Mouse (Mus musculus): ENCODE results near the gene Rgs13. TPM values are rescaled to one million over a fixed set of nuclear protein-coding genes. Genes with fewer than 3 reads are reported as not detected.
"Not testable (repeated sequence)": the region's sequence is repeated elsewhere in the genome, so short reads cannot be mapped to it uniquely, and the experiment has no call there.

Gene Rgs13
- polyA plus RNA-seq, 1 experiment from 2014 or later: not detected

- no peak for DNase-seq (ENCODE audit: low spot score)
- Histone ChIP-seq H3K9me3 (no peaks in the 10 kb centered on the region), H3K4me3 (no peak overlapping the region), H3K4me1 (no peaks in the 10 kb centered on the region), H3K27ac (no peak overlapping the region), H3K36me3 (no peaks in the 10 kb centered on the region), H3K27me3 (ENCODE audit: insufficient read depth, poor library complexity, severe bottlenecking) (no peaks in the 10 kb centered on the region)
- WGBS: 64% methylated on average over 9 of the region's 9 CpGs
Observed at GRCm38 (mm10) chr1:144178281-144178957, 1.2 kb upstream of the Rgs13 start.

GRCm38 (mm10) chr1:144177620-144178019, 448 bp upstream of the Rgs13 start:
- DNase-seq (ENCODE audit: low spot score): no peak
- no peak overlapping the region for H3K4me3 ChIP-seq
- H3K27me3 ChIP-seq (ENCODE audit: insufficient read depth, poor library complexity, severe bottlenecking): no peaks in the 10 kb centered on the region
- H3K27ac ChIP-seq: no peak overlapping the region
- no peaks in the 10 kb centered on the region for H3K36me3 ChIP-seq
- H3K9me3 ChIP-seq: no peaks in the 10 kb centered on the region
- no peaks in the 10 kb centered on the region for H3K4me1 ChIP-seq

GRCm38 (mm10) chr1:144174760-144175159, 2.4 kb downstream of the Rgs13 start:
- Histone ChIP-seq H3K9me3 (no peaks in the 10 kb centered on the region), H3K4me1 (no peaks in the 10 kb centered on the region), H3K27ac (no peak overlapping the region), H3K36me3 (no peaks in the 10 kb centered on the region), H3K4me3 (no peak overlapping the region), H3K27me3 (ENCODE audit: insufficient read depth, poor library complexity, severe bottlenecking) (no peaks in the 10 kb centered on the region)
- DNase-seq (ENCODE audit: low spot score): no peak
- 84% methylated on average over 6 of the region's 6 CpGs for WGBS

- no peak overlapping the region for H3K4me3 ChIP-seq
- no peak overlapping the region for H3K27ac ChIP-seq
- H3K27me3 ChIP-seq (ENCODE audit: insufficient read depth, poor library complexity, severe bottlenecking): no peaks in the 10 kb centered on the region
- no peak for DNase-seq (ENCODE audit: low spot score)
- WGBS: 68% methylated on average over 2 of the region's 2 CpGs
- no peaks in the 10 kb centered on the region for H3K9me3 ChIP-seq
- no peaks in the 10 kb centered on the region for H3K4me1 ChIP-seq
- no peaks in the 10 kb centered on the region for H3K36me3 ChIP-seq
Observed at GRCm38 (mm10) chr1:144173568-144174036, 3.6 kb downstream of the Rgs13 start.

GRCm38 (mm10) chr1:144168921-144169320, 8.3 kb downstream of the Rgs13 start:
- DNase-seq (ENCODE audit: low spot score): no peak
- WGBS: 87% methylated on average over 4 of the region's 4 CpGs
- Histone ChIP-seq H3K9me3 (no peaks in the 10 kb centered on the region), H3K4me1 (no peaks in the 10 kb centered on the region), H3K36me3 (no peaks in the 10 kb centered on the region), H3K27ac (no peak overlapping the region), H3K27me3 (ENCODE audit: insufficient read depth, poor library complexity, severe bottlenecking) (no peaks in the 10 kb centered on the region), H3K4me3 (no peak overlapping the region)

- DNase-seq (ENCODE audit: low spot score): no peak
- WGBS: 57% methylated on average over 1 of the region's 1 CpGs
- no peaks in the 10 kb centered on the region for H3K36me3 ChIP-seq
- no peaks in the 10 kb centered on the region for H3K4me1 ChIP-seq
- no peak overlapping the region for H3K4me3 ChIP-seq
- no peaks in the 10 kb centered on the region for H3K9me3 ChIP-seq
- H3K27me3 ChIP-seq (ENCODE audit: insufficient read depth, poor library complexity, severe bottlenecking): no peaks in the 10 kb centered on the region
- H3K27ac ChIP-seq: no peak overlapping the region
Observed at GRCm38 (mm10) chr1:144167761-144168160, 9.4 kb downstream of the Rgs13 start.

- H3K9me3 ChIP-seq: no peaks in the 10 kb centered on the region
- H3K27me3 ChIP-seq (ENCODE audit: insufficient read depth, poor library complexity, severe bottlenecking): no peaks in the 10 kb centered on the region
- no peaks in the 10 kb centered on the region for H3K4me1 ChIP-seq
- H3K4me3 ChIP-seq: no peak overlapping the region
- no peak overlapping the region for H3K27ac ChIP-seq
- 68% methylated on average over 5 of the region's 5 CpGs for WGBS
- DNase-seq (ENCODE audit: low spot score): no peak
- no peaks in the 10 kb centered on the region for H3K36me3 ChIP-seq
Observed at GRCm38 (mm10) chr1:144166897-144167296, 10.3 kb downstream of the Rgs13 start.

- WGBS: 79% methylated on average over 2 of the region's 2 CpGs
Observed at GRCm38 (mm10) chr1:144166275-144166674, 10.9 kb downstream of the Rgs13 start.

GRCm38 (mm10) chr1:144152526-144152925, 24.6 kb downstream of the Rgs13 start:
- no peaks in the 10 kb centered on the region for H3K36me3 ChIP-seq
- H3K27ac ChIP-seq: no peak overlapping the region
- no peaks in the 10 kb centered on the region for H3K27me3 ChIP-seq (ENCODE audit: insufficient read depth, poor library complexity, severe bottlenecking)
- no peaks in the 10 kb centered on the region for H3K9me3 ChIP-seq
- no peak for DNase-seq (ENCODE audit: low spot score)
- 46% methylated on average over 1 of the region's 1 CpGs for WGBS
- no peaks in the 10 kb centered on the region for H3K4me1 ChIP-seq
- no peak overlapping the region for H3K4me3 ChIP-seq

More at GRCm38 (mm10) chr1:144166275-144166674, 10.9 kb downstream of the Rgs13 start:
- no peak overlapping the region for H3K27ac ChIP-seq
- H3K36me3 ChIP-seq: no peaks in the 10 kb centered on the region
- no peak overlapping the region for H3K4me3 ChIP-seq
- no peak for DNase-seq (ENCODE audit: low spot score)
- no peaks in the 10 kb centered on the region for H3K9me3 ChIP-seq
- H3K27me3 ChIP-seq (ENCODE audit: insufficient read depth, poor library complexity, severe bottlenecking): no peaks in the 10 kb centered on the region
- no peaks in the 10 kb centered on the region for H3K4me1 ChIP-seq

GRCm38 (mm10) chr1:144152184-144152525, 25.0 kb downstream of the Rgs13 start:
- no peaks in the 10 kb centered on the region for H3K4me1 ChIP-seq
- WGBS: 77% methylated on average over 1 of the region's 1 CpGs
- no peaks in the 10 kb centered on the region for H3K27me3 ChIP-seq (ENCODE audit: insufficient read depth, poor library complexity, severe bottlenecking)
- H3K27ac ChIP-seq: no peak overlapping the region
- DNase-seq (ENCODE audit: low spot score): no peak
- no peaks in the 10 kb centered on the region for H3K9me3 ChIP-seq
- H3K36me3 ChIP-seq: no peaks in the 10 kb centered on the region
- H3K4me3 ChIP-seq: no peak overlapping the region

GRCm38 (mm10) chr1:144151401-144152183, 25.6 kb downstream of the Rgs13 start:
- no peak for DNase-seq (ENCODE audit: low spot score)
- Histone ChIP-seq H3K4me3 (no peak overlapping the region), H3K27me3 (ENCODE audit: insufficient read depth, poor library complexity, severe bottlenecking) (no peaks in the 10 kb centered on the region), H3K4me1 (no peaks in the 10 kb centered on the region), H3K9me3 (no peaks in the 10 kb centered on the region), H3K36me3 (no peaks in the 10 kb centered on the region), H3K27ac (no peak overlapping the region)
- 77% methylated on average over 5 of the region's 5 CpGs for WGBS

GRCm38 (mm10) chr1:144149997-144150396, 27.2 kb downstream of the Rgs13 start:
- 79% methylated on average over 3 of the region's 3 CpGs for WGBS
- H3K27me3 ChIP-seq (ENCODE audit: insufficient read depth, poor library complexity, severe bottlenecking): no peaks in the 10 kb centered on the region
- H3K4me3 ChIP-seq: no peak overlapping the region
- no peak for DNase-seq (ENCODE audit: low spot score)
- no peaks in the 10 kb centered on the region for H3K36me3 ChIP-seq
- no peak overlapping the region for H3K27ac ChIP-seq
- no peaks in the 10 kb centered on the region for H3K4me1 ChIP-seq
- H3K9me3 ChIP-seq: no peaks in the 10 kb centered on the region

GRCm38 (mm10) chr1:144141398-144141797, 35.8 kb downstream of the Rgs13 start:
- not testable (repeated sequence) for DNase-seq (ENCODE audit: low spot score); H3K4me3 ChIP-seq; H3K4me1 ChIP-seq; H3K9me3 ChIP-seq; H3K36me3 ChIP-seq; H3K27me3 ChIP-seq (ENCODE audit: insufficient read depth, poor library complexity, severe bottlenecking); H3K27ac ChIP-seq
- WGBS: 78% methylated on average over 2 of the region's 2 CpGs
